Mouse (Mus musculus): ENCODE data around the gene Cyb5r2. TPM values are rescaled to one million over a fixed set of nuclear protein-coding genes. Genes with fewer than 3 reads are reported as not detected.

Cyb5r2 gene
- 0.62 and 0.85 TPM in 2 replicates for total RNA-seq (2012; rRNA removed)

DNA sequence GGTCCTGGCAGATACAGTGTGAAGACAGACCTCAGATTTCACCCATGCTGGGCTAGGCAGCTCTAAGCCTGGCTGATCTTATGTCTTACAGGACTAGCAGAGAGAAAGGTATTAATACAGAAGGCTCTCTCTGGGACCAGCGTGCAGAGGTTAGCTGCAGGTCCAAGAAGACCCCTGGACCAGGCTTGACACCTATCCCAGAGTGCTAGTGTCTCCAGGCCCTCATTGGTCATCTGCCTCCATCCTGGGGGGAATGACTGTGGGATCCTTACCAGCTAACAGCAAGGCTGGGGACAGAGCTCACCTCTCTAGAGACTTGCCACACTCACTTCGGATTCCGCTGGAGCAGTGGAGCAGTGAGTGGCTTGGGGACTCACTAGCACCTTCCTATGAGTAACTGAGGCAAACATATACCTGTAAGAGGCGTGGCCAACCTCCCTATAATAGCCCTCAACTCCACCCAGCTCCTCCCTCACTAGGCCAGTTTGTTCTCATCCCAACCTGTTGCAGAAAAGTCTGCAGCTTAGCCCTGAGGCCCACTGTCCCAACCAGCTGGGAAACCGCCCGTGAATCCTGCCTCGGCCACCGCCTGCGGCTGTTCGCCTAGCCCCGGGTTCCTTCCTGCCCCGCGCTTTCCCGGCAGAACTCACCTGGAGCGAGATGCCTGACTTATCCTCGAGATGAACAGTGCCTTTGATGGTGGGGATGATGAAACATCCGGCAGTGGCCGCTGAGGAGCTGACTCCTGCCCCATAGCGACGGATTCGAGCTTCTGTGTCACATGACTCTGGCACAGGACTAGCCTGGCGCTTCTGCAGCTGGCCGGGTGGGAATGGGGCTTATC, at the start of gene Cyb5r2:
TSS of gene Cyb5r2 (minus strand) at position 725 of the 844 bp plus-strand sequence.
- no peaks in the 10 kb centered on the region for H3K9me3 ChIP-seq (ENCODE audit: control insufficient read depth, insufficient read depth, low read depth, low read length)
- no peak for TF ChIP-seq CHD2 (IDR thresholded peaks at IDR 0.05; ENCODE audit: low read depth, low read length)
- TF ChIP-seq HCFC1 (IDR thresholded peaks at IDR 0.05; ENCODE audit: borderline replicate concordance, insufficient read depth, low read length), result no peak
- TF ChIP-seq ZNF384 (IDR thresholded peaks at IDR 0.05; ENCODE audit: low read depth, low read length), result no peak
- no peak for TF ChIP-seq MAFK (IDR thresholded peaks at IDR 0.05; ENCODE audit: insufficient read depth, low read depth, low read length)
- TF ChIP-seq ZC3H11A (IDR thresholded peaks at IDR 0.05; ENCODE audit: borderline replicate concordance, low read depth, low read length), result no peak
- peak within 1 kb of the TSS; percentile 54 to 62; a peak in 3 of 4 replicates for H3K4me3 ChIP-seq (ENCODE audit: insufficient read depth in 1 of 2, low read depth in 1 of 2, low read length in 2 of 2, poor library complexity in 1 of 2, severe bottlenecking in 1 of 2)
- H3K27ac ChIP-seq (ENCODE audit: insufficient read depth, low read depth, low read length, poor library complexity, severe bottlenecking), result no peak within 1 kb of the TSS
- peak; percentile 49 for DNase-seq (ENCODE audit: low read depth, low spot score)
- no peaks in the 10 kb centered on the region for H3K36me3 ChIP-seq (ENCODE audit: control insufficient read depth, insufficient read depth, low read length, poor library complexity, severe bottlenecking)
- H3K9ac ChIP-seq (ENCODE audit: insufficient read depth, low read depth, low read length, poor library complexity, severe bottlenecking), result peak within 1 kb of the TSS; percentile 74
- in situ Hi-C loops (cut with MboI; ENCODE audit: low sequenced_read_pairs in 2 of 2, unreplicated experiment in 2 of 2), result no loop called here
- peaks cover 4 to 5% of the 10 kb centered on the region in 2 experiments; a peak in 2 of 4 replicates for H3K4me1 ChIP-seq (ENCODE audit: control insufficient read depth in 2 of 2, insufficient read depth in 2 of 2, low read length in 2 of 2, poor library complexity in 1 of 2)

DNA sequence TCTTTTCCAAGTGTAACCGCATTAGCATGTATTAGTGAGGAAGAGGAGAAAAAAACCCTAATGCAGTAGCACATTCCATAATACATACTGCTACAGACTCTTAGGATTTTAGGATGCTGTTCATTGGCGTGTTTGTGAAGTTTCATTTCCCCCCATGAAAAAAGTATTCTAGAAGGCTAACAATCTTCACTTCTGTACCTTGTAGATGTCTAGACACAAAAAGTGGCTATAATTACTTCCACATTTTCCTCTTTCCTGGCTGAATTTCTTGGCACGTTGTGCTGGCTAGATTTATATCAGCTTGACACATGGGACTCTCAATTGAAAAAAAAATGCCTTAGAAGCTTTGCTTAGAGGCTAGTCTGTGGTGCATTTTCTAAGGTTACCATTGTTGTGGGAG, 44.3 kb upstream of the Cyb5r2 start:
- DNase-seq (ENCODE audit: low read depth, low spot score), result no peak

DNA sequence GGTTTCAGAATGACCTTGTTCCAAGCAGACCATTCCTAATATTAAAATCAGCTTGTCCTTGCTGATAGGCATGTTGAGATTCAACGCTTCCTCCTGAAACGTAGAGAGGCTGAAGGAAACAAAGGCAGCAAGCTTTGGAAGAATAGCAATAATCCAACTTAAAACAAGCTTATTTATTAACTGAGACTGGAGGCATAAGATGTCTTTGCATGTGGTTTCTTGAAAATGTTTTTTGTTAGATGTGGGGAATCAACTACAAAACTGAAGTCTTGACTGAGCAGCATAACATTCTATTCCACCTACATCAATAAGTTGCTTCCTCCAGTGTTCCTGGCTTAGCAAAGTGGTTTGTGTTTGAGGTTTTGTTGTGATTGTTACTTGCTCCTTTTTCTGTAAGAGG, 43.3 kb upstream of the Cyb5r2 start, which contains the start of gene Ovch2:
TSS of gene Ovch2 (minus strand) at position 101 of the 400 bp plus-strand sequence.
- H3K9me3 ChIP-seq (ENCODE audit: control insufficient read depth, insufficient read depth, low read depth, low read length), result no peaks in the 10 kb centered on the region
- no peak within 1 kb of the TSS for H3K4me3 ChIP-seq (ENCODE audit: insufficient read depth in 1 of 2, low read depth in 1 of 2, low read length in 2 of 2, poor library complexity in 1 of 2, severe bottlenecking in 1 of 2)
- no peaks in the 10 kb centered on the region for H3K36me3 ChIP-seq (ENCODE audit: control insufficient read depth, insufficient read depth, low read length, poor library complexity, severe bottlenecking)
- no peak within 1 kb of the TSS for H3K9ac ChIP-seq (ENCODE audit: insufficient read depth, low read depth, low read length, poor library complexity, severe bottlenecking)
- no peak for DNase-seq (ENCODE audit: low read depth, low spot score)
- no peaks in the 10 kb centered on the region for H3K4me1 ChIP-seq (ENCODE audit: control insufficient read depth in 2 of 2, insufficient read depth in 2 of 2, low read length in 2 of 2, poor library complexity in 1 of 2)
- in situ Hi-C loops (cut with MboI; ENCODE audit: low sequenced_read_pairs in 2 of 2, unreplicated experiment in 2 of 2), result no loop called here
- no peak within 1 kb of the TSS for H3K27ac ChIP-seq (ENCODE audit: insufficient read depth, low read depth, low read length, poor library complexity, severe bottlenecking)
- no peak for TF ChIP-seq ZC3H11A (IDR thresholded peaks at IDR 0.05; ENCODE audit: borderline replicate concordance, low read depth, low read length)
- TF ChIP-seq MAFK (IDR thresholded peaks at IDR 0.05; ENCODE audit: insufficient read depth, low read depth, low read length), result no peak
- TF ChIP-seq HCFC1 (IDR thresholded peaks at IDR 0.05; ENCODE audit: borderline replicate concordance, insufficient read depth, low read length), result no peak
- TF ChIP-seq CHD2 (IDR thresholded peaks at IDR 0.05; ENCODE audit: low read depth, low read length), result no peak
- no peak for TF ChIP-seq ZNF384 (IDR thresholded peaks at IDR 0.05; ENCODE audit: low read depth, low read length)

More for the DNA sequence above, 44.3 kb upstream of the Cyb5r2 start:
- Histone ChIP-seq H3K9ac (ENCODE audit: insufficient read depth, low read depth, low read length, poor library complexity, severe bottlenecking) (no peak overlapping the region), H3K36me3 (ENCODE audit: control insufficient read depth, insufficient read depth, low read length, poor library complexity, severe bottlenecking) (no peaks in the 10 kb centered on the region), H3K9me3 (ENCODE audit: control insufficient read depth, insufficient read depth, low read depth, low read length) (no peaks in the 10 kb centered on the region), H3K27ac (ENCODE audit: insufficient read depth, low read depth, low read length, poor library complexity, severe bottlenecking) (no peak overlapping the region), H3K4me1 (ENCODE audit: control insufficient read depth in 2 of 2, insufficient read depth in 2 of 2, low read length in 2 of 2, poor library complexity in 1 of 2) (no peaks in the 10 kb centered on the region), H3K4me3 (ENCODE audit: insufficient read depth in 1 of 2, low read depth in 1 of 2, low read length in 2 of 2, poor library complexity in 1 of 2, severe bottlenecking in 1 of 2) (no peak overlapping the region)
- in situ Hi-C loops (cut with MboI; ENCODE audit: low sequenced_read_pairs in 2 of 2, unreplicated experiment in 2 of 2), result no loop called here
- TF ChIP-seq CHD2 (IDR thresholded peaks at IDR 0.05; ENCODE audit: low read depth, low read length) (no peak), MAFK (IDR thresholded peaks at IDR 0.05; ENCODE audit: insufficient read depth, low read depth, low read length) (no peak), ZNF384 (IDR thresholded peaks at IDR 0.05; ENCODE audit: low read depth, low read length) (no peak), ZC3H11A (IDR thresholded peaks at IDR 0.05; ENCODE audit: borderline replicate concordance, low read depth, low read length) (no peak), HCFC1 (IDR thresholded peaks at IDR 0.05; ENCODE audit: borderline replicate concordance, insufficient read depth, low read length) (no peak)

DNA sequence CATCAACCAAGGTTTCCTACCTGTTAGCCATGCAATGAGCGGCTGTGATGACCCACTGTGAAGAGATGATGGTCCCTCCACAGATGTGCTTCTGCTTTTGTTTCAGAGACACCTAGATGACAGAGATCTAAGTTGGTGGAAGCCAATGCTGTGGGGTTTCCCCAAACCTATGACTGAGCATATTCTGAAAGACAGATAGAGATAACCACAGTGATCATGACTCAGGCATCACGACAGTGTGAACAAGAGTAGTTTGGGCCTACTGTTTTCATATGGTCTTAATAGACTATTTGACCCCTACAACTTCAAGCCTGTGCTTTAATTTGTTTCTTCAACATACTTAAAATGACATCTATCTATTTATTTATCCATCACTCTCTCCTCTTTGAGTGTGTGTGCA, 38.7 kb upstream of the Cyb5r2 start:
- H3K9me3 ChIP-seq (ENCODE audit: control insufficient read depth, insufficient read depth, low read depth, low read length), result no peaks in the 10 kb centered on the region
- no peaks in the 10 kb centered on the region for H3K4me1 ChIP-seq (ENCODE audit: control insufficient read depth in 2 of 2, insufficient read depth in 2 of 2, low read length in 2 of 2, poor library complexity in 1 of 2)
- DNase-seq (ENCODE audit: low read depth, low spot score), result no peak
- no peak overlapping the region for H3K4me3 ChIP-seq (ENCODE audit: insufficient read depth in 1 of 2, low read depth in 1 of 2, low read length in 2 of 2, poor library complexity in 1 of 2, severe bottlenecking in 1 of 2)
- H3K36me3 ChIP-seq (ENCODE audit: control insufficient read depth, insufficient read depth, low read length, poor library complexity, severe bottlenecking), result no peaks in the 10 kb centered on the region
- no peak overlapping the region for H3K27ac ChIP-seq (ENCODE audit: insufficient read depth, low read depth, low read length, poor library complexity, severe bottlenecking)
- H3K9ac ChIP-seq (ENCODE audit: insufficient read depth, low read depth, low read length, poor library complexity, severe bottlenecking), result no peak overlapping the region
- no peak for TF ChIP-seq ZNF384 (IDR thresholded peaks at IDR 0.05; ENCODE audit: low read depth, low read length)
- no peak for TF ChIP-seq HCFC1 (IDR thresholded peaks at IDR 0.05; ENCODE audit: borderline replicate concordance, insufficient read depth, low read length)
- TF ChIP-seq CHD2 (IDR thresholded peaks at IDR 0.05; ENCODE audit: low read depth, low read length), result no peak
- no peak for TF ChIP-seq ZC3H11A (IDR thresholded peaks at IDR 0.05; ENCODE audit: borderline replicate concordance, low read depth, low read length)
- TF ChIP-seq MAFK (IDR thresholded peaks at IDR 0.05; ENCODE audit: insufficient read depth, low read depth, low read length), result no peak
- in situ Hi-C loops (cut with MboI; ENCODE audit: low sequenced_read_pairs in 2 of 2, unreplicated experiment in 2 of 2), result no loop called here

All from ES-E14 (cell line).